Mouse (Mus musculus): ENCODE measurements around the gene Tgm1. TPM values are rescaled to one million over a fixed set of nuclear protein-coding genes. Genes with fewer than 3 reads are reported as not detected.

Gene Tgm1
- polyA plus RNA-seq, 1 experiment from 2014 or later = 0.14 TPM

- no peak overlapping the region for H3K9ac ChIP-seq (ENCODE audit: low read length)
- no peaks in the 10 kb centered on the region for H3K4me1 ChIP-seq (ENCODE audit: control insufficient read depth in 2 of 2, insufficient read depth in 2 of 2, low read length in 2 of 2)
- H3K4me3 ChIP-seq (ENCODE audit: control insufficient read depth in 1 of 2, insufficient read depth in 1 of 2, low read depth in 1 of 2, low read length in 2 of 2) = no peak overlapping the region
- 89% methylated on average over 7 of the region's 7 CpGs for WGBS
- ATAC-seq (ENCODE audit: insufficient number of reproducible peaks, insufficient read depth, low FRiP score, low read depth) = no peak
- peaks cover 17% of the 10 kb centered on the region for H3K36me3 ChIP-seq (ENCODE audit: control insufficient read depth, insufficient read depth, low read length)
- H3K9me3 ChIP-seq (ENCODE audit: control insufficient read depth, low read length) = no peaks in the 10 kb centered on the region
- no peak overlapping the region for H3K27ac ChIP-seq (replicated peaks in 1 of 2; ENCODE audit: control insufficient read depth in 1 of 2, insufficient read depth in 1 of 2, low read depth in 2 of 2, low read length in 2 of 2)
- H3K27me3 ChIP-seq (ENCODE audit: control insufficient read depth, insufficient read depth, low read length) = no peaks in the 10 kb centered on the region
- no peak overlapping the region for H3K4me2 ChIP-seq (ENCODE audit: low read length)
Measured at GRCm38 (mm10) chr14:55723433-55723832, 9.7 kb upstream of the Tgm1 start.

- Histone ChIP-seq H3K9ac (ENCODE audit: low read length) (peak overlapping the region; percentile 87; the same call in 1 of the 2 replicates), H3K4me3 (ENCODE audit: control insufficient read depth in 1 of 2, insufficient read depth in 1 of 2, low read depth in 1 of 2, low read length in 2 of 2) (peak overlapping the region; percentile 81 to 89), H3K4me2 (ENCODE audit: low read length) (peak overlapping the region; percentile 76), H3K27me3 (ENCODE audit: control insufficient read depth, insufficient read depth, low read length) (no peaks in the 10 kb centered on the region), H3K4me1 (ENCODE audit: control insufficient read depth in 2 of 2, insufficient read depth in 2 of 2, low read length in 2 of 2) (no peaks in the 10 kb centered on the region), H3K9me3 (ENCODE audit: control insufficient read depth, low read length) (no peaks in the 10 kb centered on the region), H3K27ac (replicated peaks in 1 of 2; ENCODE audit: control insufficient read depth in 1 of 2, insufficient read depth in 1 of 2, low read depth in 2 of 2, low read length in 2 of 2) (peak overlapping the region in 1 of 2 experiments; percentile 75; a peak in 2 of 4 replicates), H3K36me3 (ENCODE audit: control insufficient read depth, insufficient read depth, low read length) (peaks cover 25% of the 10 kb centered on the region)
- WGBS = 50% methylated on average over 8 of the region's 8 CpGs
- ATAC-seq (ENCODE audit: insufficient number of reproducible peaks, insufficient read depth, low FRiP score, low read depth) = no peak
Measured at GRCm38 (mm10) chr14:55722438-55722945, 8.8 kb upstream of the Tgm1 start.

GRCm38 (mm10) chr14:55721700-55722437 is 8.1 kb upstream of the Tgm1 start, which contains the start of gene Rabggta:
TSS of gene Rabggta (minus strand) at chr14:55722263.
- Histone ChIP-seq H3K9ac (ENCODE audit: low read length) (peak within 1 kb of the TSS; percentile 87), H3K4me2 (ENCODE audit: low read length) (peak within 1 kb of the TSS; percentile 76), H3K27ac (replicated peaks in 1 of 2; ENCODE audit: control insufficient read depth in 1 of 2, insufficient read depth in 1 of 2, low read depth in 2 of 2, low read length in 2 of 2) (peak within 1 kb of the TSS in 1 of 2 experiments; percentile 75; a peak in 2 of 4 replicates), H3K4me1 (ENCODE audit: control insufficient read depth in 2 of 2, insufficient read depth in 2 of 2, low read length in 2 of 2) (no peaks in the 10 kb centered on the region), H3K4me3 (ENCODE audit: control insufficient read depth in 1 of 2, insufficient read depth in 1 of 2, low read depth in 1 of 2, low read length in 2 of 2) (peak within 1 kb of the TSS; percentile 81 to 89), H3K9me3 (ENCODE audit: control insufficient read depth, low read length) (no peaks in the 10 kb centered on the region), H3K36me3 (ENCODE audit: control insufficient read depth, insufficient read depth, low read length) (peaks cover 31% of the 10 kb centered on the region), H3K27me3 (ENCODE audit: control insufficient read depth, insufficient read depth, low read length) (no peaks in the 10 kb centered on the region)
- WGBS = under 1% methylated on average over 50 of the region's 50 CpGs
- ATAC-seq (ENCODE audit: insufficient number of reproducible peaks, insufficient read depth, low FRiP score, low read depth) = peak; percentile 87

GRCm38 (mm10) chr14:55721076-55721475 is 7.3 kb upstream of the Tgm1 start:
- Histone ChIP-seq H3K4me1 (ENCODE audit: control insufficient read depth in 2 of 2, insufficient read depth in 2 of 2, low read length in 2 of 2) (no peaks in the 10 kb centered on the region), H3K9ac (ENCODE audit: low read length) (peak overlapping the region; percentile 87; the same call in 1 of the 2 replicates), H3K27me3 (ENCODE audit: control insufficient read depth, insufficient read depth, low read length) (no peaks in the 10 kb centered on the region), H3K4me2 (ENCODE audit: low read length) (peak overlapping the region; percentile 76), H3K9me3 (ENCODE audit: control insufficient read depth, low read length) (no peaks in the 10 kb centered on the region), H3K36me3 (ENCODE audit: control insufficient read depth, insufficient read depth, low read length) (peaks cover 36% of the 10 kb centered on the region), H3K27ac (replicated peaks in 1 of 2; ENCODE audit: control insufficient read depth in 1 of 2, insufficient read depth in 1 of 2, low read depth in 2 of 2, low read length in 2 of 2) (no peak overlapping the region), H3K4me3 (ENCODE audit: control insufficient read depth in 1 of 2, insufficient read depth in 1 of 2, low read depth in 1 of 2, low read length in 2 of 2) (peak overlapping the region in 1 of 2 experiments; percentile 89; a peak in 3 of 4 replicates)
- 86% methylated on average over 6 of the region's 6 CpGs for WGBS
- ATAC-seq (ENCODE audit: insufficient number of reproducible peaks, insufficient read depth, low FRiP score, low read depth) = no peak

- 89% methylated on average over 12 of the region's 12 CpGs for WGBS
- no peak overlapping the region for H3K4me2 ChIP-seq (ENCODE audit: low read length)
- no peak overlapping the region for H3K9ac ChIP-seq (ENCODE audit: low read length)
Measured at GRCm38 (mm10) chr14:55720666-55721065, 6.9 kb upstream of the Tgm1 start.

GRCm38 (mm10) chr14:55719737-55720136 is 6.0 kb upstream of the Tgm1 start:
- Histone ChIP-seq H3K4me3 (ENCODE audit: control insufficient read depth in 1 of 2, insufficient read depth in 1 of 2, low read depth in 1 of 2, low read length in 2 of 2) (no peak overlapping the region), H3K36me3 (ENCODE audit: control insufficient read depth, insufficient read depth, low read length) (peaks cover 36% of the 10 kb centered on the region), H3K9me3 (ENCODE audit: control insufficient read depth, low read length) (no peaks in the 10 kb centered on the region), H3K4me2 (ENCODE audit: low read length) (no peak overlapping the region), H3K27me3 (ENCODE audit: control insufficient read depth, insufficient read depth, low read length) (no peaks in the 10 kb centered on the region), H3K9ac (ENCODE audit: low read length) (no peak overlapping the region), H3K27ac (replicated peaks in 1 of 2; ENCODE audit: control insufficient read depth in 1 of 2, insufficient read depth in 1 of 2, low read depth in 2 of 2, low read length in 2 of 2) (no peak overlapping the region), H3K4me1 (ENCODE audit: control insufficient read depth in 2 of 2, insufficient read depth in 2 of 2, low read length in 2 of 2) (no peaks in the 10 kb centered on the region)
- ATAC-seq (ENCODE audit: insufficient number of reproducible peaks, insufficient read depth, low FRiP score, low read depth) = no peak
- 86% methylated on average over 6 of the region's 6 CpGs for WGBS

More at GRCm38 (mm10) chr14:55720666-55721065, 6.9 kb upstream of the Tgm1 start:
- H3K27me3 ChIP-seq (ENCODE audit: control insufficient read depth, insufficient read depth, low read length) = no peaks in the 10 kb centered on the region
- no peaks in the 10 kb centered on the region for H3K4me1 ChIP-seq (ENCODE audit: control insufficient read depth in 2 of 2, insufficient read depth in 2 of 2, low read length in 2 of 2)
- no peaks in the 10 kb centered on the region for H3K9me3 ChIP-seq (ENCODE audit: control insufficient read depth, low read length)
- H3K4me3 ChIP-seq (ENCODE audit: control insufficient read depth in 1 of 2, insufficient read depth in 1 of 2, low read depth in 1 of 2, low read length in 2 of 2) = no peak overlapping the region
- ATAC-seq (ENCODE audit: insufficient number of reproducible peaks, insufficient read depth, low FRiP score, low read depth) = no peak
- H3K27ac ChIP-seq (replicated peaks in 1 of 2; ENCODE audit: control insufficient read depth in 1 of 2, insufficient read depth in 1 of 2, low read depth in 2 of 2, low read length in 2 of 2) = no peak overlapping the region
- H3K36me3 ChIP-seq (ENCODE audit: control insufficient read depth, insufficient read depth, low read length) = peaks cover 36% of the 10 kb centered on the region

- Histone ChIP-seq H3K9me3 (ENCODE audit: control insufficient read depth, low read length) (no peaks in the 10 kb centered on the region), H3K4me3 (ENCODE audit: control insufficient read depth in 1 of 2, insufficient read depth in 1 of 2, low read depth in 1 of 2, low read length in 2 of 2) (no peak overlapping the region), H3K4me1 (ENCODE audit: control insufficient read depth in 2 of 2, insufficient read depth in 2 of 2, low read length in 2 of 2) (peaks cover 5 to 11% of the 10 kb centered on the region in 2 experiments; a peak in 2 of 4 replicates), H3K4me2 (ENCODE audit: low read length) (no peak overlapping the region), H3K27me3 (ENCODE audit: control insufficient read depth, insufficient read depth, low read length) (peaks cover 17% of the 10 kb centered on the region; the same call in 1 of the 2 replicates), H3K9ac (ENCODE audit: low read length) (no peak overlapping the region), H3K27ac (replicated peaks in 1 of 2; ENCODE audit: control insufficient read depth in 1 of 2, insufficient read depth in 1 of 2, low read depth in 2 of 2, low read length in 2 of 2) (no peak overlapping the region), H3K36me3 (ENCODE audit: control insufficient read depth, insufficient read depth, low read length) (peaks cover 36% of the 10 kb centered on the region)
- ATAC-seq (ENCODE audit: insufficient number of reproducible peaks, insufficient read depth, low FRiP score, low read depth) = no peak
- 69% methylated on average over 8 of the region's 8 CpGs for WGBS
Measured at GRCm38 (mm10) chr14:55716884-55717283, 3.2 kb upstream of the Tgm1 start.
